Mouse (Mus musculus) forebrain, embryonic 14.5 days (tissue): ENCODE data around the gene Tdrd3. TPM values are rescaled to one million over a fixed set of nuclear protein-coding genes. Genes with fewer than 3 reads are reported as not detected.

Source experiments
- ATAC-seq: fragments of 200-750 bp; cut with Nextera tagmentation; 2 replicates; pipeline ENCODE4 v1.8.0; 2017; ENCODE audit warnings: mild to moderate bottlenecking, moderate library complexity
- DNase-seq: peaks from one replicate; pipeline ENCODE4 v3.0.0-alpha.2; 2015; ENCODE audit warnings: low spot score
- H3K27ac ChIP-seq: fragments of 300-500 bp; sonication (generic); 2 replicates; pipeline ENCODE4 v1.5.1; 2014; ENCODE audit warnings: low read depth, mild to moderate bottlenecking, control low read depth, low read length, moderate library complexity
- H3K27me3 ChIP-seq: fragments of 300-500 bp; sonication (generic); replicated peaks from 2 replicates; pipeline ENCODE4 v1.6.1; 2014; ENCODE audit warnings: low read length, control low read depth, mixed read lengths; ENCODE audit not compliant: control insufficient read depth, insufficient read depth
- H3K36me3 ChIP-seq: fragments of 300-500 bp; sonication (generic); 2 replicates; pipeline ENCODE4 v1.6.1; 2014; ENCODE audit warnings: low read length, control low read depth; ENCODE audit not compliant: control insufficient read depth, insufficient read depth
- H3K4me1 ChIP-seq: fragments of 300-500 bp; sonication (generic); 2 replicates; pipeline ENCODE4 v1.6.1; 2014; ENCODE audit warnings: antibody characterized with exemption, low read length, control low read depth; ENCODE audit not compliant: control insufficient read depth, insufficient read depth
- H3K4me2 ChIP-seq: fragments of 300-500 bp; sonication (generic); 2 replicates; pipeline ENCODE4 v1.6.1; 2014; ENCODE audit warnings: mild to moderate bottlenecking, control low read depth, low read length
- H3K4me3 ChIP-seq: fragments of 300-500 bp; sonication (generic); 2 replicates; pipeline ENCODE4 v1.5.1; 2014; ENCODE audit warnings: low read depth, low read length, control low read depth
- H3K9ac ChIP-seq: fragments of 300-500 bp; sonication (generic); 2 replicates; pipeline ENCODE4 v1.6.1; 2014; ENCODE audit warnings: mild to moderate bottlenecking, low read length, control low read depth, moderate library complexity
- H3K9me3 ChIP-seq: fragments of 300-500 bp; sonication (generic); replicated peaks from 2 replicates; pipeline ENCODE4 v1.6.1; 2016; ENCODE audit warnings: low read length, control low read depth, mixed read lengths; ENCODE audit not compliant: control insufficient read depth
- WGBS: fragments of 180-500 bp; shearing (Covaris S2); extraction: QIAGEN DNeasy Blood & Tissue Kit; methylation state at CpG from one replicate; pipeline ENCODE4 v1.1.7; 2014; 5-methylcytosine and 5-hydroxymethylcytosine counted together
- polyA plus RNA-seq: library from polyadenylated mRNA; unstranded; fragments of >200 nt; fragmentation: Nextera tagmentation; extraction: Ambion mirVana; gene quantifications from 2 replicates; pipeline ENCODE4 v1.2.1, GENCODE M21; 2014

Tdrd3 gene
- polyA plus RNA-seq = 56.8 and 62.3 TPM in 2 replicates

GRCm38 (mm10) chr14:87415808-87416721 is at the start of gene Tdrd3:
Tdrd3 (plus strand) TSS chr14:87416639.
- H3K9ac ChIP-seq = peak within 1 kb of the TSS; percentile 93
- H3K27ac ChIP-seq = peak within 1 kb of the TSS; percentile 99
- peak within 1 kb of the TSS; percentile 75 for H3K4me2 ChIP-seq
- no peaks in the 10 kb centered on the region for H3K9me3 ChIP-seq
- no peaks in the 10 kb centered on the region for H3K27me3 ChIP-seq
- peaks cover 10% of the 10 kb centered on the region; the same call in 1 of the 2 replicates for H3K4me1 ChIP-seq
- H3K36me3 ChIP-seq = no peaks in the 10 kb centered on the region
- peak; percentile 97 for DNase-seq
- peak; percentile 95 for ATAC-seq
- H3K4me3 ChIP-seq = peak within 1 kb of the TSS; percentile 79
- WGBS = under 1% methylated on average over 76 of the region's 85 CpGs

GRCm38 (mm10) chr14:87367169-87367568 is 49.3 kb upstream of the Tdrd3 start:
- Histone ChIP-seq H3K27me3 (no peaks in the 10 kb centered on the region), H3K9me3 (no peaks in the 10 kb centered on the region), H3K4me3 (no peak overlapping the region), H3K4me1 (no peaks in the 10 kb centered on the region), H3K27ac (no peak overlapping the region), H3K4me2 (no peak overlapping the region), H3K9ac (no peak overlapping the region), H3K36me3 (no peaks in the 10 kb centered on the region)
- DNase-seq = no peak
- no peak for ATAC-seq
- WGBS = 63% methylated on average over 3 of the region's 3 CpGs

GRCm38 (mm10) chr14:87383041-87383440 is 33.4 kb upstream of the Tdrd3 start:
- no peaks in the 10 kb centered on the region for H3K36me3 ChIP-seq
- H3K27me3 ChIP-seq = no peaks in the 10 kb centered on the region
- ATAC-seq (no peak), DNase-seq (no peak)
- no peak overlapping the region for H3K4me3 ChIP-seq
- no peaks in the 10 kb centered on the region for H3K9me3 ChIP-seq
- WGBS = 68% methylated on average over 2 of the region's 2 CpGs
- H3K4me2 ChIP-seq = no peak overlapping the region
- H3K27ac ChIP-seq = no peak overlapping the region
- no peaks in the 10 kb centered on the region for H3K4me1 ChIP-seq
- H3K9ac ChIP-seq = no peak overlapping the region

- 89% methylated on average over 7 of the region's 7 CpGs for WGBS
- H3K9ac ChIP-seq = no peak overlapping the region
- no peaks in the 10 kb centered on the region for H3K4me1 ChIP-seq
- H3K4me2 ChIP-seq = no peak overlapping the region
- ATAC-seq (no peak), DNase-seq (no peak)
- no peak overlapping the region for H3K4me3 ChIP-seq
- no peak overlapping the region for H3K27ac ChIP-seq
- no peaks in the 10 kb centered on the region for H3K36me3 ChIP-seq
- H3K9me3 ChIP-seq = no peaks in the 10 kb centered on the region
- H3K27me3 ChIP-seq = no peaks in the 10 kb centered on the region
Observed at GRCm38 (mm10) chr14:87384288-87385268, 31.9 kb upstream of the Tdrd3 start.

GRCm38 (mm10) chr14:87393096-87393495 is 23.3 kb upstream of the Tdrd3 start:
- H3K36me3 ChIP-seq = no peaks in the 10 kb centered on the region
- H3K4me1 ChIP-seq = no peaks in the 10 kb centered on the region
- no peak overlapping the region for H3K4me3 ChIP-seq
- no peak overlapping the region for H3K27ac ChIP-seq
- no peak overlapping the region for H3K9ac ChIP-seq
- no peak for DNase-seq
- no peak overlapping the region for H3K4me2 ChIP-seq
- H3K9me3 ChIP-seq = no peaks in the 10 kb centered on the region
- 70% methylated on average over 3 of the region's 3 CpGs for WGBS
- no peaks in the 10 kb centered on the region for H3K27me3 ChIP-seq
- ATAC-seq = no peak

DNA sequence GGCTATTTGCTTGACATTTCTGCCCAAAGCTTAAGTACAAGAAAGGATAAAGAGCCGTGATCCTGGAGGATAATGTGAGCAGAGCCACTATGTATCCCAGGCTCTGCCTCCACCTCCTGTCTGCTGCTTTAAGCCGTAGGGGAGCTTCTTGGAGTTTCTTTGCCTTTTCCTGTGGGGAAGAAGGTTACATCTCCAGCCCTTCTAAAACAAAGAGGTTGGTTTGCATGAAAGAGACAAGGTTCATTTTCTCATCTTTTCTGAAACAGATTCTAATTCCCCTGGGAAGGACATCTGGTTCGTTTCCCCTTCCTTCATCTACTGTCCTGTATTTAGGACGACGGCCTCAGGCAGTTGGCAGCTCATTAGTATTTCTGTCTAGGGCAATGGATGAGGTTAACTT is 19.8 kb upstream of the Tdrd3 start:
- no peak for ATAC-seq
- H3K4me3 ChIP-seq = no peak overlapping the region
- H3K27ac ChIP-seq = no peak overlapping the region
- H3K4me2 ChIP-seq = no peak overlapping the region
- no peak overlapping the region for H3K9ac ChIP-seq
- H3K9me3 ChIP-seq = no peaks in the 10 kb centered on the region
- H3K4me1 ChIP-seq = no peaks in the 10 kb centered on the region
- H3K36me3 ChIP-seq = no peaks in the 10 kb centered on the region
- no peaks in the 10 kb centered on the region for H3K27me3 ChIP-seq
- DNase-seq = no peak
- WGBS = 32% methylated on average over 5 of the region's 5 CpGs

DNA sequence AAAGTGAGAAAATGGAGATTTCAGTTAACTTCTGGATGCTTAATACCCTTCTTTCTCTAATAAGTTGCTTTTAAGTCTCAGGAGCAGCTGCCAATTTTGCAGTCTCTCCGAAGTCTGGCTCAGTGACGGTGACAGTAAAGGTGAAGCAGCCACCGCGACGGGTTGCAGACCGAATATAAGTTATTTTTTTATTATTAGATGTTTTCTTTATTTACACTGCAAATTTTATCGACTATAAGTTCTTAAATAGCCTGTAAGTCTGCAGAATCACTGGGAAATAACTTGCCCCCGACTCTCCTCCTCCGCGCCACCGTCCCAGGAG is 992 bp upstream of the Tdrd3 start:
- ATAC-seq (no peak), DNase-seq (no peak)
- Histone ChIP-seq H3K36me3 (no peaks in the 10 kb centered on the region), H3K27ac (no peak overlapping the region), H3K9me3 (no peaks in the 10 kb centered on the region), H3K4me1 (peaks cover 10% of the 10 kb centered on the region; the same call in 1 of the 2 replicates), H3K4me3 (peak overlapping the region; percentile 79), H3K27me3 (no peaks in the 10 kb centered on the region), H3K9ac (peak overlapping the region; percentile 40; the same call in 1 of the 2 replicates), H3K4me2 (peak overlapping the region; percentile 75)
- 2% methylated on average over 11 of the region's 11 CpGs for WGBS

- Histone ChIP-seq H3K4me3 (peak overlapping the region; percentile 79), H3K36me3 (no peaks in the 10 kb centered on the region), H3K9ac (peak overlapping the region; percentile 93), H3K4me1 (peaks cover 10% of the 10 kb centered on the region; the same call in 1 of the 2 replicates), H3K4me2 (peak overlapping the region; percentile 75), H3K27me3 (no peaks in the 10 kb centered on the region), H3K9me3 (no peaks in the 10 kb centered on the region), H3K27ac (peak overlapping the region; percentile 99)
- ATAC-seq (peak; percentile 70), DNase-seq (peak; percentile 55)
- WGBS = under 1% methylated on average over 70 of the region's 109 CpGs
Observed at GRCm38 (mm10) chr14:87416755-87417690, 584 bp downstream of the Tdrd3 start.
